Mouse (Mus musculus) MEL (cell line): Measurements from ENCODE around the gene Pacsin1.

ENCODE experiments used
- BHLHE40 ChIP-seq: IDR thresholded peaks from 2 replicates; pipeline ENCODE4 v1.6.1; 2012; ENCODE audit warnings: low read depth, mild to moderate bottlenecking, inconsistent platforms, low read length, improper control_type of control experiment, borderline replicate concordance
- CTCF ChIP-seq, 3 experiments: IDR thresholded peaks in 2 of 3; conservative IDR thresholded peaks in 1 of 3; 2 replicates each; pipeline ENCODE4 v1.5.1; 2011 to 2012; ENCODE audit warnings: low read length in 3 of 3, low read depth in 2 of 3, mild to moderate bottlenecking in 2 of 3, improper control_type of control experiment in 1 of 3, inconsistent platforms in 1 of 3, mixed read lengths in 1 of 3, moderate library complexity in 1 of 3; ENCODE audit not compliant: control insufficient read depth in 1 of 3, insufficient read depth in 1 of 3, poor library complexity in 1 of 3, severe bottlenecking in 1 of 3
- EP300 ChIP-seq, 2 experiments: IDR thresholded peaks; 2 replicates each; pipeline ENCODE4 v1.6.1; 2011; ENCODE audit warnings: improper control_type of control experiment in 2 of 2, low read length in 2 of 2, low read depth in 1 of 2, mild to moderate bottlenecking in 1 of 2
- KAT2A ChIP-seq: conservative IDR thresholded peaks from 2 replicates; pipeline ENCODE4 v1.6.1; 2012; ENCODE audit warnings: low read depth, low read length, improper control_type of control experiment, inconsistent platforms
- MAX ChIP-seq: IDR thresholded peaks from 2 replicates; pipeline ENCODE4 v1.6.1; 2011; ENCODE audit warnings: low read length, improper control_type of control experiment
- MAZ ChIP-seq: IDR thresholded peaks from 2 replicates; pipeline ENCODE4 v1.6.1; 2012; ENCODE audit warnings: low read depth, mild to moderate bottlenecking, inconsistent platforms, low read length, improper control_type of control experiment
- POLR2AphosphoS5 ChIP-seq: IDR thresholded peaks from 2 replicates; pipeline ENCODE4 v1.6.1; 2012; ENCODE audit warnings: low read depth, borderline replicate concordance, mild to moderate bottlenecking, inconsistent platforms, low read length, moderate library complexity, mixed read lengths
- TCF12 ChIP-seq: IDR thresholded peaks from 2 replicates; pipeline ENCODE4 v1.6.1; 2014; ENCODE audit warnings: low read depth, mild to moderate bottlenecking, inconsistent platforms, low read length, improper control_type of control experiment, moderate library complexity

- TF ChIP-seq MAX = no peak
- no peak for TF ChIP-seq BHLHE40
- no peak for TF ChIP-seq EP300 (IDR thresholded peaks at IDR 0.05; ENCODE audit: low read depth in 1 of 2, low read length in 2 of 2)
- TF ChIP-seq KAT2A = no peak
- no peak for TF ChIP-seq CTCF (IDR thresholded peaks at IDR 0.05 in 2 of 3, conservative IDR thresholded peaks at IDR 0.05 in 1 of 3; ENCODE audit: control insufficient read depth in 1 of 3, insufficient read depth in 1 of 3, low read depth in 2 of 3, low read length in 3 of 3, poor library complexity in 1 of 3, severe bottlenecking in 1 of 3)
- no peak for TF ChIP-seq MAZ
- TF ChIP-seq TCF12 = no peak
- no peak for TF ChIP-seq POLR2AphosphoS5
Observed at GRCm38 (mm10) chr17:27732694-27733093, 77.4 kb downstream of the Pacsin1 start.
